Mouse (Mus musculus) stomach, postnatal 0 days (tissue): Measurements from ENCODE around the gene Dusp7.

Source experiments
- CTCF ChIP-seq: IDR thresholded peaks from 2 replicates; pipeline ENCODE4 v1.5.1; 2016; ENCODE audit warnings: antibody characterized with exemption, low read depth, mild to moderate bottlenecking, moderate library complexity
- EP300 ChIP-seq: optimal IDR thresholded peaks from 2 replicates; pipeline ENCODE3; 2016; ENCODE audit warnings: antibody characterized with exemption

- TF ChIP-seq CTCF (no peak), EP300 (no peak)
These were observed 25.9 kb upstream of the Dusp7 start for GRCm38 (mm10) chr9:106342573-106342972.
